Mouse (Mus musculus): Measurements from ENCODE around the gene Rnf144b. TPM values are rescaled to one million over a fixed set of nuclear protein-coding genes. Genes with fewer than 3 reads are reported as not detected.

Rnf144b gene
- polyA plus RNA-seq, 1 experiment from 2014 or later = 1.1 TPM

- H3K4me3 ChIP-seq (ENCODE audit: low read depth, low read length) = no peak overlapping the region
- WGBS = 88% methylated on average over 1 of the region's 1 CpGs
- peaks cover 23% of the 10 kb centered on the region for H3K4me1 ChIP-seq (ENCODE audit: control insufficient read depth, insufficient read depth, low read length)
- H3K36me3 ChIP-seq (ENCODE audit: control insufficient read depth, insufficient read depth, low read length) = no peaks in the 10 kb centered on the region
- H3K27ac ChIP-seq (ENCODE audit: low read depth, low read length) = no peak overlapping the region
- no peak for ATAC-seq (ENCODE audit: low FRiP score)
- no peaks in the 10 kb centered on the region for H3K27me3 ChIP-seq (ENCODE audit: control insufficient read depth, insufficient read depth, low read length)
- H3K9me3 ChIP-seq (ENCODE audit: control insufficient read depth, low read length) = no peaks in the 10 kb centered on the region
- no peak for DNase-seq (ENCODE audit: low spot score, missing footprints)
- no peak overlapping the region for H3K9ac ChIP-seq (ENCODE audit: low read length)
- H3K4me2 ChIP-seq = no peak overlapping the region
Observed at GRCm38 (mm10) chr13:47250615-47251014, 128.2 kb downstream of the Rnf144b start.

- WGBS = 85% methylated on average over 2 of the region's 2 CpGs
- DNase-seq (ENCODE audit: low spot score, missing footprints) = no peak
- Histone ChIP-seq H3K27me3 (ENCODE audit: control insufficient read depth, insufficient read depth, low read length) (no peaks in the 10 kb centered on the region), H3K4me1 (ENCODE audit: control insufficient read depth, insufficient read depth, low read length) (peaks cover 19% of the 10 kb centered on the region), H3K36me3 (ENCODE audit: control insufficient read depth, insufficient read depth, low read length) (no peaks in the 10 kb centered on the region), H3K4me2 (no peak overlapping the region), H3K9ac (ENCODE audit: low read length) (no peak overlapping the region), H3K9me3 (ENCODE audit: control insufficient read depth, low read length) (no peaks in the 10 kb centered on the region), H3K4me3 (ENCODE audit: low read depth, low read length) (no peak overlapping the region), H3K27ac (ENCODE audit: low read depth, low read length) (no peak overlapping the region)
- ATAC-seq (ENCODE audit: low FRiP score) = no peak
Observed at GRCm38 (mm10) chr13:47251114-47251764, 128.8 kb downstream of the Rnf144b start.

GRCm38 (mm10) chr13:47253711-47254110 lies 131.3 kb downstream of the Rnf144b start:
- Histone ChIP-seq H3K27ac (ENCODE audit: low read depth, low read length) (no peak overlapping the region), H3K27me3 (ENCODE audit: control insufficient read depth, insufficient read depth, low read length) (no peaks in the 10 kb centered on the region), H3K36me3 (ENCODE audit: control insufficient read depth, insufficient read depth, low read length) (no peaks in the 10 kb centered on the region), H3K4me1 (ENCODE audit: control insufficient read depth, insufficient read depth, low read length) (peaks cover under 1% of the 10 kb centered on the region), H3K9me3 (ENCODE audit: control insufficient read depth, low read length) (no peaks in the 10 kb centered on the region), H3K4me2 (no peak overlapping the region), H3K4me3 (ENCODE audit: low read depth, low read length) (no peak overlapping the region), H3K9ac (ENCODE audit: low read length) (no peak overlapping the region)
- 83% methylated on average over 5 of the region's 5 CpGs for WGBS
- ATAC-seq (ENCODE audit: low FRiP score) (no peak), DNase-seq (ENCODE audit: low spot score, missing footprints) (no peak)

GRCm38 (mm10) chr13:47259297-47259696 lies 136.8 kb downstream of the Rnf144b start:
- Histone ChIP-seq H3K9me3 (ENCODE audit: control insufficient read depth, low read length) (no peaks in the 10 kb centered on the region), H3K4me3 (ENCODE audit: low read depth, low read length) (no peak overlapping the region), H3K27me3 (ENCODE audit: control insufficient read depth, insufficient read depth, low read length) (no peaks in the 10 kb centered on the region), H3K4me2 (no peak overlapping the region), H3K27ac (ENCODE audit: low read depth, low read length) (no peak overlapping the region), H3K36me3 (ENCODE audit: control insufficient read depth, insufficient read depth, low read length) (no peaks in the 10 kb centered on the region), H3K9ac (ENCODE audit: low read length) (no peak overlapping the region), H3K4me1 (ENCODE audit: control insufficient read depth, insufficient read depth, low read length) (no peaks in the 10 kb centered on the region)
- no peak for DNase-seq (ENCODE audit: low spot score, missing footprints)
- no peak for ATAC-seq (ENCODE audit: low FRiP score)
- WGBS = 63% methylated on average over 4 of the region's 4 CpGs

GRCm38 (mm10) chr13:47261961-47262360 lies 139.5 kb downstream of the Rnf144b start:
- ATAC-seq (ENCODE audit: low FRiP score) = no peak

GRCm38 (mm10) chr13:47264382-47264781 lies 141.9 kb downstream of the Rnf144b start:
- ATAC-seq (ENCODE audit: low FRiP score) (no peak), DNase-seq (ENCODE audit: low spot score, missing footprints) (no peak)
- Histone ChIP-seq H3K4me3 (ENCODE audit: low read depth, low read length) (no peak overlapping the region), H3K27me3 (ENCODE audit: control insufficient read depth, insufficient read depth, low read length) (no peaks in the 10 kb centered on the region), H3K36me3 (ENCODE audit: control insufficient read depth, insufficient read depth, low read length) (no peaks in the 10 kb centered on the region), H3K9me3 (ENCODE audit: control insufficient read depth, low read length) (no peaks in the 10 kb centered on the region), H3K27ac (ENCODE audit: low read depth, low read length) (no peak overlapping the region), H3K4me2 (no peak overlapping the region), H3K4me1 (ENCODE audit: control insufficient read depth, insufficient read depth, low read length) (no peaks in the 10 kb centered on the region), H3K9ac (ENCODE audit: low read length) (no peak overlapping the region)
- 88% methylated on average over 8 of the region's 8 CpGs for WGBS

More at GRCm38 (mm10) chr13:47261961-47262360, 139.5 kb downstream of the Rnf144b start:
- DNase-seq (ENCODE audit: low spot score, missing footprints) = no peak
- no peak overlapping the region for H3K27ac ChIP-seq (ENCODE audit: low read depth, low read length)
- H3K36me3 ChIP-seq (ENCODE audit: control insufficient read depth, insufficient read depth, low read length) = no peaks in the 10 kb centered on the region
- H3K9ac ChIP-seq (ENCODE audit: low read length) = no peak overlapping the region
- H3K4me3 ChIP-seq (ENCODE audit: low read depth, low read length) = no peak overlapping the region
- H3K4me2 ChIP-seq = no peak overlapping the region
- no peaks in the 10 kb centered on the region for H3K27me3 ChIP-seq (ENCODE audit: control insufficient read depth, insufficient read depth, low read length)
- no peaks in the 10 kb centered on the region for H3K9me3 ChIP-seq (ENCODE audit: control insufficient read depth, low read length)
- WGBS = 70% methylated on average over 2 of the region's 2 CpGs
- no peaks in the 10 kb centered on the region for H3K4me1 ChIP-seq (ENCODE audit: control insufficient read depth, insufficient read depth, low read length)

GRCm38 (mm10) chr13:47266411-47266810 lies 144.0 kb downstream of the Rnf144b start:
- H3K27me3 ChIP-seq (ENCODE audit: control insufficient read depth, insufficient read depth, low read length) = no peaks in the 10 kb centered on the region
- no peak overlapping the region for H3K4me2 ChIP-seq
- H3K4me3 ChIP-seq (ENCODE audit: low read depth, low read length) = no peak overlapping the region
- no peaks in the 10 kb centered on the region for H3K36me3 ChIP-seq (ENCODE audit: control insufficient read depth, insufficient read depth, low read length)
- H3K4me1 ChIP-seq (ENCODE audit: control insufficient read depth, insufficient read depth, low read length) = no peaks in the 10 kb centered on the region
- H3K9ac ChIP-seq (ENCODE audit: low read length) = no peak overlapping the region
- ATAC-seq (ENCODE audit: low FRiP score) (no peak), DNase-seq (ENCODE audit: low spot score, missing footprints) (no peak)
- WGBS = 85% methylated on average over 7 of the region's 7 CpGs
- no peak overlapping the region for H3K27ac ChIP-seq (ENCODE audit: low read depth, low read length)
- H3K9me3 ChIP-seq (ENCODE audit: control insufficient read depth, low read length) = no peaks in the 10 kb centered on the region

GRCm38 (mm10) chr13:47268227-47268626 lies 145.8 kb downstream of the Rnf144b start:
- Histone ChIP-seq H3K36me3 (ENCODE audit: control insufficient read depth, insufficient read depth, low read length) (no peaks in the 10 kb centered on the region), H3K4me2 (no peak overlapping the region), H3K9ac (ENCODE audit: low read length) (no peak overlapping the region), H3K27me3 (ENCODE audit: control insufficient read depth, insufficient read depth, low read length) (no peaks in the 10 kb centered on the region), H3K9me3 (ENCODE audit: control insufficient read depth, low read length) (no peaks in the 10 kb centered on the region), H3K4me1 (ENCODE audit: control insufficient read depth, insufficient read depth, low read length) (peaks cover 6% of the 10 kb centered on the region; the same call in 1 of the 2 replicates), H3K27ac (ENCODE audit: low read depth, low read length) (no peak overlapping the region), H3K4me3 (ENCODE audit: low read depth, low read length) (no peak overlapping the region)
- peak; percentile 66 for DNase-seq (ENCODE audit: low spot score, missing footprints)
- ATAC-seq (ENCODE audit: low FRiP score) = no peak
- 85% methylated on average over 3 of the region's 3 CpGs for WGBS

GRCm38 (mm10) chr13:47272928-47273327 lies 150.5 kb downstream of the Rnf144b start:
- ATAC-seq (ENCODE audit: low FRiP score) (0 out of 2 replicates have a peak, but pooled peaks have one; percentile 17), DNase-seq (ENCODE audit: low spot score, missing footprints) (no peak)
- peak overlapping the region; percentile 22 for H3K9ac ChIP-seq (ENCODE audit: low read length)

More at GRCm38 (mm10) chr13:47272928-47273327, 150.5 kb downstream of the Rnf144b start:
- no peaks in the 10 kb centered on the region for H3K9me3 ChIP-seq (ENCODE audit: control insufficient read depth, low read length)
- no peak overlapping the region for H3K4me3 ChIP-seq (ENCODE audit: low read depth, low read length)
- 10% methylated on average over 8 of the region's 8 CpGs for WGBS
- peak overlapping the region; percentile 41 for H3K4me2 ChIP-seq
- H3K27ac ChIP-seq (ENCODE audit: low read depth, low read length) = peak overlapping the region; percentile 71; the same call in 1 of the 2 replicates
- peaks cover 22% of the 10 kb centered on the region; the same call in 1 of the 2 replicates for H3K4me1 ChIP-seq (ENCODE audit: control insufficient read depth, insufficient read depth, low read length)
- H3K36me3 ChIP-seq (ENCODE audit: control insufficient read depth, insufficient read depth, low read length) = no peaks in the 10 kb centered on the region
- H3K27me3 ChIP-seq (ENCODE audit: control insufficient read depth, insufficient read depth, low read length) = no peaks in the 10 kb centered on the region
